12 mouse cellular contexts compared by ENCODE assay signal in the genomic region with DNA sequence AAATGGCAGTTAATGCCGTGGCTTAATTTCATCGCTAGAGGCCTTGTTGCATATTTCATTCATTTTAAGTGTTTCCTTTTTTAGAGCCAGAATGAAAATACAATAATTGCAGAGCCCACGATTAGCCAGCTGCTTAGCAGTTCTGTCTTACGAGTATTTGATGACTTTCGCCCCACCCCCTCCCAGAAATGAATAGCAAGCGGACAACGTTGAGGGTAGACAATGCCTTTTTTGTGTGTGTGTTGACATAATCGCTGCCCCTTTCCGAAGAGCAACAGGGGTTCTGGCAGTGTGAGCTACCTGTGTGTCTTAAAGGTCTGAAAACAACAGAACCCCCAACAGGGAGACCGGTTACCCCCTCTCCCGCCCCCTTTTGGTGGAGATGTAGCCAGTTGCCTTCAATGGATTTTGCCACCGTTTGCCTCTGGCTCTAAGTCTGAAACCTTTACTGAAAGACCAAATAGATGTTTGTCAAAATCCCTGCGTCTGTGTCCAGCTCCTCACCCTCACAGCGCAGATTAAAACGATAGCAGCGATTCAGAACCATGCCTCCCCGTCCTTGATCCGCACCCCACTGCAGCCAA.
A peak's percentile ranks its signal among the peaks of the same experiment; 100 is the strongest.
DNase-seq lines count a peak whose midpoint lies in the region; ATAC-seq and TF ChIP-seq lines count a peak whose summit lies in the region.
"Had no signal": no experiment of that assay in that cellular context is flagged by ENCODE, and none has a peak within 500 bp of the region (broad histone marks: within the 10 kb centered on the region; RNA-seq: fewer than 3 reads in every experiment).

No protein-coding gene starts in this region.

- H3K27me3 ChIP-seq in lung, embryonic 16.5 days (ENCODE audit: control insufficient read depth, insufficient read depth, low read depth, low read length) = no peaks in the 10 kb centered on the region
- no peaks in the 10 kb centered on the region for H3K27me3 ChIP-seq in hindbrain, embryonic 14.5 days (ENCODE audit: control insufficient read depth, insufficient read depth, low read length)
- H3K27me3 ChIP-seq: limb, embryonic 15.5 days had no signal

- 16% methylated on average over 18 of the region's 18 CpGs for WGBS in lung, embryonic 16.5 days
- 18% methylated on average over 18 of the region's 18 CpGs for WGBS in lung, adult 2 months
- whole genome bisulfite sequencing in hindbrain, embryonic 14.5 days = 8% methylated on average over 18 of the region's 18 CpGs

- H3K4me3 ChIP-seq in lung, embryonic 16.5 days (ENCODE audit: low read length) = no peak overlapping the region
- H3K4me3 ChIP-seq in lung, adult 2 months (replicated peaks; ENCODE audit: extremely low read depth, low read depth, low read length) = no peak overlapping the region
- peak overlapping the region; percentile 24 for H3K4me3 ChIP-seq in hindbrain, embryonic 14.5 days (replicated peaks; ENCODE audit: low read length)
- H3K4me3 ChIP-seq: limb, embryonic 15.5 days had no signal

- H3K27ac ChIP-seq in lung, embryonic 16.5 days (ENCODE audit: low read length) = no peak overlapping the region
- peak overlapping the region; percentile 55 for H3K27ac ChIP-seq in hindbrain, embryonic 14.5 days
- H3K27ac ChIP-seq: limb, embryonic 15.5 days had no signal

- no peaks in the 10 kb centered on the region for H3K36me3 ChIP-seq in lung, embryonic 16.5 days (ENCODE audit: control insufficient read depth, insufficient read depth, low read length)
- no peaks in the 10 kb centered on the region for H3K36me3 ChIP-seq in hindbrain, embryonic 14.5 days (replicated peaks; ENCODE audit: control insufficient read depth, insufficient read depth)
- H3K36me3 ChIP-seq: limb, embryonic 15.5 days had no signal

- peak; percentile 76 for DNase-seq in heart, adult 11 months
- no peak for DNase-seq in heart, adult 18-20 months
- no peak for DNase-seq in lung, adult 2 months
- DNase-seq in hindbrain, embryonic 14.5 days (ENCODE audit: low spot score) = peak; percentile 62
- DNase-seq in retina, embryonic 14.5 days (ENCODE audit: low spot score) = peak; percentile 22
- no peak for DNase-seq in left cerebral cortex, adult 11 months (ENCODE audit: low spot score)
- DNase-seq in frontal cortex, adult 2 months (ENCODE audit: extremely low spot score in 1 of 2, low spot score in 1 of 2) = no peak
- DNase-seq: cerebellum, adult 11-12 months; gastrocnemius, postnatal 10 days; thymus, postnatal 25 days had no signal

- no peak for TF ChIP-seq POLR2A in lung, adult 2 months (IDR thresholded peaks at IDR 0.05; ENCODE audit: borderline replicate concordance, extremely low read depth, low read depth, low read length)

- no peak overlapping the region for H3K9ac ChIP-seq in lung, embryonic 16.5 days (ENCODE audit: low read length)
- H3K9ac ChIP-seq in hindbrain, embryonic 14.5 days = peak overlapping the region; percentile 31
- H3K9ac ChIP-seq: limb, embryonic 15.5 days had no signal

- peak overlapping the region; percentile 4; the same call in 1 of the 2 replicates for H3K4me2 ChIP-seq in lung, embryonic 16.5 days (ENCODE audit: low read depth, low read length)
- peak overlapping the region; percentile 53 for H3K4me2 ChIP-seq in hindbrain, embryonic 14.5 days (replicated peaks)
- H3K4me2 ChIP-seq: limb, embryonic 15.5 days had no signal

- no peaks in the 10 kb centered on the region for H3K9me3 ChIP-seq in lung, embryonic 16.5 days (ENCODE audit: control insufficient read depth, low read length)
- H3K9me3 ChIP-seq in hindbrain, embryonic 14.5 days (ENCODE audit: control insufficient read depth, low read length) = no peaks in the 10 kb centered on the region
- H3K9me3 ChIP-seq: limb, embryonic 15.5 days had no signal

- ATAC-seq in lung, embryonic 16.5 days (ENCODE audit: low read depth) = no peak
- ATAC-seq in hindbrain, embryonic 14.5 days (ENCODE audit: low FRiP score) = no peak

- H3K4me1 ChIP-seq in lung, embryonic 16.5 days (replicated peaks; ENCODE audit: control insufficient read depth, insufficient read depth, low read length) = no peaks in the 10 kb centered on the region
- no peaks in the 10 kb centered on the region for H3K4me1 ChIP-seq in lung, adult 2 months (ENCODE audit: control insufficient read depth, insufficient read depth, low read length)
- H3K4me1 ChIP-seq in hindbrain, embryonic 14.5 days (replicated peaks; ENCODE audit: control insufficient read depth, insufficient read depth, low read length) = peaks cover 16% of the 10 kb centered on the region
- H3K4me1 ChIP-seq: limb, embryonic 15.5 days had no signal

- no peak for TF ChIP-seq CTCF in lung, adult 2 months (IDR thresholded peaks at IDR 0.05; ENCODE audit: insufficient read depth, low read length)

Comparison
In these comparisons a context has a peak if more than half of its experiments do, and no peak if none do; other contexts are left out.
1. DNase-seq: peak in heart, adult 11 months (single experiment), hindbrain, embryonic 14.5 days (single experiment) and retina, embryonic 14.5 days (single experiment); none in heart, adult 18-20 months (0 of 2), lung, adult 2 months (single experiment), left cerebral cortex, adult 11 months (single experiment) and frontal cortex, adult 2 months (0 of 2).